Mouse (Mus musculus): ENCODE measurements around the gene Tspo2. TPM values are rescaled to one million over a fixed set of nuclear protein-coding genes. Genes with fewer than 3 reads are reported as not detected.
A peak's percentile ranks its signal among the peaks of the same experiment; 100 is the strongest.

The Tspo2 gene
- polyA plus RNA-seq, 1 experiment from 2014 or later = 2.0 TPM

GRCm38 (mm10) chr17:48454190-48454589 is 2.9 kb upstream of the Tspo2 start:
- Histone ChIP-seq H3K4me2 (ENCODE audit: low read length) (no peak overlapping the region), H3K4me1 (replicated peaks; ENCODE audit: control insufficient read depth, insufficient read depth, low read length) (peaks cover 3% of the 10 kb centered on the region; the same call in 1 of the 2 replicates), H3K36me3 (ENCODE audit: control insufficient read depth, insufficient read depth) (no peaks in the 10 kb centered on the region), H3K27me3 (replicated peaks; ENCODE audit: control insufficient read depth, insufficient read depth, low read length) (no peaks in the 10 kb centered on the region), H3K9ac (replicated peaks; ENCODE audit: low read depth, low read length) (no peak overlapping the region), H3K27ac (ENCODE audit: low read length) (no peak overlapping the region), H3K9me3 (ENCODE audit: control insufficient read depth, low read length) (no peaks in the 10 kb centered on the region), H3K4me3 (replicated peaks; ENCODE audit: low read length) (no peak overlapping the region)
- 51% methylated on average over 7 of the region's 7 CpGs for WGBS
- ATAC-seq = no peak

- no peak overlapping the region for H3K4me3 ChIP-seq (replicated peaks; ENCODE audit: low read length)
- H3K9ac ChIP-seq (replicated peaks; ENCODE audit: low read depth, low read length) = no peak overlapping the region
- no peaks in the 10 kb centered on the region for H3K36me3 ChIP-seq (ENCODE audit: control insufficient read depth, insufficient read depth)
- no peak for ATAC-seq
- WGBS = 78% methylated on average over 7 of the region's 7 CpGs
- H3K4me1 ChIP-seq (replicated peaks; ENCODE audit: control insufficient read depth, insufficient read depth, low read length) = peaks cover 3% of the 10 kb centered on the region; the same call in 1 of the 2 replicates
- H3K27me3 ChIP-seq (replicated peaks; ENCODE audit: control insufficient read depth, insufficient read depth, low read length) = no peaks in the 10 kb centered on the region
- H3K4me2 ChIP-seq (ENCODE audit: low read length) = no peak overlapping the region
- no peak overlapping the region for H3K27ac ChIP-seq (ENCODE audit: low read length)
- H3K9me3 ChIP-seq (ENCODE audit: control insufficient read depth, low read length) = no peaks in the 10 kb centered on the region
These were observed 2.2 kb upstream of the Tspo2 start for GRCm38 (mm10) chr17:48453489-48453888.

- 53% methylated on average over 9 of the region's 9 CpGs for WGBS
- H3K4me3 ChIP-seq (replicated peaks; ENCODE audit: low read length) = no peak overlapping the region
- H3K27ac ChIP-seq (ENCODE audit: low read length) = no peak overlapping the region
- no peak for ATAC-seq
- peaks cover 3% of the 10 kb centered on the region; the same call in 1 of the 2 replicates for H3K4me1 ChIP-seq (replicated peaks; ENCODE audit: control insufficient read depth, insufficient read depth, low read length)
- H3K4me2 ChIP-seq (ENCODE audit: low read length) = no peak overlapping the region
- no peaks in the 10 kb centered on the region for H3K9me3 ChIP-seq (ENCODE audit: control insufficient read depth, low read length)
- H3K27me3 ChIP-seq (replicated peaks; ENCODE audit: control insufficient read depth, insufficient read depth, low read length) = no peaks in the 10 kb centered on the region
- H3K9ac ChIP-seq (replicated peaks; ENCODE audit: low read depth, low read length) = no peak overlapping the region
- no peaks in the 10 kb centered on the region for H3K36me3 ChIP-seq (ENCODE audit: control insufficient read depth, insufficient read depth)
These were observed 577 bp upstream of the Tspo2 start for GRCm38 (mm10) chr17:48451753-48452444.

- Histone ChIP-seq H3K9me3 (ENCODE audit: control insufficient read depth, low read length) (no peaks in the 10 kb centered on the region), H3K4me3 (replicated peaks; ENCODE audit: low read length) (no peak overlapping the region), H3K36me3 (ENCODE audit: control insufficient read depth, insufficient read depth) (no peaks in the 10 kb centered on the region), H3K27ac (ENCODE audit: low read length) (no peak overlapping the region), H3K27me3 (replicated peaks; ENCODE audit: control insufficient read depth, insufficient read depth, low read length) (no peaks in the 10 kb centered on the region), H3K4me1 (replicated peaks; ENCODE audit: control insufficient read depth, insufficient read depth, low read length) (peaks cover 3% of the 10 kb centered on the region; the same call in 1 of the 2 replicates), H3K9ac (replicated peaks; ENCODE audit: low read depth, low read length) (no peak overlapping the region), H3K4me2 (ENCODE audit: low read length) (no peak overlapping the region)
- 68% methylated on average over 13 of the region's 13 CpGs for WGBS
- ATAC-seq = no peak
These were observed 513 bp downstream of the Tspo2 start for GRCm38 (mm10) chr17:48450666-48451352.

- H3K27me3 ChIP-seq (replicated peaks; ENCODE audit: control insufficient read depth, insufficient read depth, low read length) = no peaks in the 10 kb centered on the region
- H3K9ac ChIP-seq (replicated peaks; ENCODE audit: low read depth, low read length) = no peak overlapping the region
- no peak overlapping the region for H3K4me2 ChIP-seq (ENCODE audit: low read length)
- no peaks in the 10 kb centered on the region for H3K36me3 ChIP-seq (ENCODE audit: control insufficient read depth, insufficient read depth)
- no peak overlapping the region for H3K4me3 ChIP-seq (replicated peaks; ENCODE audit: low read length)
- no peak for ATAC-seq
- no peak overlapping the region for H3K27ac ChIP-seq (ENCODE audit: low read length)
- peaks cover 3% of the 10 kb centered on the region; the same call in 1 of the 2 replicates for H3K4me1 ChIP-seq (replicated peaks; ENCODE audit: control insufficient read depth, insufficient read depth, low read length)
- WGBS = 73% methylated on average over 8 of the region's 8 CpGs
- H3K9me3 ChIP-seq (ENCODE audit: control insufficient read depth, low read length) = no peaks in the 10 kb centered on the region
These were observed 3.6 kb downstream of the Tspo2 start for GRCm38 (mm10) chr17:48447675-48448074.

- Histone ChIP-seq H3K4me2 (ENCODE audit: low read length) (no peak overlapping the region), H3K4me1 (replicated peaks; ENCODE audit: control insufficient read depth, insufficient read depth, low read length) (no peaks in the 10 kb centered on the region), H3K27ac (ENCODE audit: low read length) (no peak overlapping the region), H3K36me3 (ENCODE audit: control insufficient read depth, insufficient read depth) (no peaks in the 10 kb centered on the region), H3K9ac (replicated peaks; ENCODE audit: low read depth, low read length) (no peak overlapping the region), H3K9me3 (ENCODE audit: control insufficient read depth, low read length) (no peaks in the 10 kb centered on the region), H3K27me3 (replicated peaks; ENCODE audit: control insufficient read depth, insufficient read depth, low read length) (no peaks in the 10 kb centered on the region), H3K4me3 (replicated peaks; ENCODE audit: low read length) (no peak overlapping the region)
- WGBS = 47% methylated on average over 16 of the region's 16 CpGs
- ATAC-seq = no peak
These were observed 7.7 kb downstream of the Tspo2 start for GRCm38 (mm10) chr17:48443542-48444145.

GRCm38 (mm10) chr17:48442745-48443457 is 8.4 kb downstream of the Tspo2 start:
- WGBS = 69% methylated on average over 7 of the region's 7 CpGs
- Histone ChIP-seq H3K27me3 (replicated peaks; ENCODE audit: control insufficient read depth, insufficient read depth, low read length) (no peaks in the 10 kb centered on the region), H3K27ac (ENCODE audit: low read length) (no peak overlapping the region), H3K36me3 (ENCODE audit: control insufficient read depth, insufficient read depth) (no peaks in the 10 kb centered on the region), H3K4me2 (ENCODE audit: low read length) (no peak overlapping the region), H3K4me1 (replicated peaks; ENCODE audit: control insufficient read depth, insufficient read depth, low read length) (no peaks in the 10 kb centered on the region), H3K4me3 (replicated peaks; ENCODE audit: low read length) (no peak overlapping the region), H3K9ac (replicated peaks; ENCODE audit: low read depth, low read length) (no peak overlapping the region), H3K9me3 (ENCODE audit: control insufficient read depth, low read length) (no peaks in the 10 kb centered on the region)
- peak; percentile 33; the same call in 1 of the 2 replicates for ATAC-seq

- Histone ChIP-seq H3K4me2 (ENCODE audit: low read length) (no peak overlapping the region), H3K9me3 (ENCODE audit: control insufficient read depth, low read length) (no peaks in the 10 kb centered on the region), H3K4me3 (replicated peaks; ENCODE audit: low read length) (no peak overlapping the region), H3K4me1 (replicated peaks; ENCODE audit: control insufficient read depth, insufficient read depth, low read length) (peaks cover 4% of the 10 kb centered on the region), H3K27ac (ENCODE audit: low read length) (0 out of 2 replicates have a peak overlapping the region, but pooled peaks have one; percentile 12), H3K27me3 (replicated peaks; ENCODE audit: control insufficient read depth, insufficient read depth, low read length) (no peaks in the 10 kb centered on the region), H3K36me3 (ENCODE audit: control insufficient read depth, insufficient read depth) (no peaks in the 10 kb centered on the region), H3K9ac (replicated peaks; ENCODE audit: low read depth, low read length) (no peak overlapping the region)
- ATAC-seq = 0 out of 2 replicates have a peak, but pooled peaks have one; percentile 43
- 24% methylated on average over 7 of the region's 7 CpGs for WGBS
These were observed 13.9 kb downstream of the Tspo2 start for GRCm38 (mm10) chr17:48437421-48437911.

- WGBS = 62% methylated on average over 1 of the region's 1 CpGs
- H3K4me1 ChIP-seq (replicated peaks; ENCODE audit: control insufficient read depth, insufficient read depth, low read length) = peaks cover 6% of the 10 kb centered on the region
- H3K36me3 ChIP-seq (ENCODE audit: control insufficient read depth, insufficient read depth) = no peaks in the 10 kb centered on the region
- H3K9me3 ChIP-seq (ENCODE audit: control insufficient read depth, low read length) = no peaks in the 10 kb centered on the region
- no peak overlapping the region for H3K4me3 ChIP-seq (replicated peaks; ENCODE audit: low read length)
- no peak overlapping the region for H3K9ac ChIP-seq (replicated peaks; ENCODE audit: low read depth, low read length)
- H3K4me2 ChIP-seq (ENCODE audit: low read length) = no peak overlapping the region
- H3K27me3 ChIP-seq (replicated peaks; ENCODE audit: control insufficient read depth, insufficient read depth, low read length) = no peaks in the 10 kb centered on the region
- no peak for ATAC-seq
- no peak overlapping the region for H3K27ac ChIP-seq (ENCODE audit: low read length)
These were observed 14.8 kb downstream of the Tspo2 start for GRCm38 (mm10) chr17:48436487-48436886.
